Mouse (Mus musculus) olfactory bulb, adult 2 months (tissue): ENCODE data around the gene Osbpl11. TPM values are rescaled to one million over a fixed set of nuclear protein-coding genes. Genes with fewer than 3 reads are reported as not detected.

Source experiments
- H3K27ac ChIP-seq: fragments of 200-500 bp; 2 replicates; pipeline ENCODE4 v1.5.1; 2012; ENCODE audit warnings: low read depth, low read length; ENCODE audit not compliant: insufficient read depth
- H3K4me1 ChIP-seq: fragments of 200-500 bp; 2 replicates; pipeline ENCODE4 v1.6.1; 2012; ENCODE audit warnings: low read length; ENCODE audit not compliant: control insufficient read depth, insufficient read depth
- H3K4me3 ChIP-seq: fragments of 200-500 bp; 2 replicates; pipeline ENCODE4 v1.5.1; 2012; ENCODE audit warnings: mild to moderate bottlenecking, low read depth, low read length, moderate library complexity; ENCODE audit not compliant: insufficient read depth
- CTCF ChIP-seq: fragments of 200-500 bp; IDR thresholded peaks from 2 replicates; pipeline ENCODE4 v1.5.1; 2012; ENCODE audit warnings: low read depth, mild to moderate bottlenecking, low read length, moderate library complexity; ENCODE audit not compliant: insufficient read depth
- POLR2A ChIP-seq: fragments of 200-500 bp; IDR thresholded peaks from 2 replicates; pipeline ENCODE4 v1.6.1; 2012; ENCODE audit warnings: mild to moderate bottlenecking, low read depth, low read length, moderate library complexity; ENCODE audit not compliant: insufficient read depth
- WGBS: fragments of 180-500 bp; shearing (Covaris S2); methylation state at CpG from one replicate; pipeline ENCODE4 v1.1.7; 2018; 5-methylcytosine and 5-hydroxymethylcytosine counted together
- polyA plus RNA-seq: library from polyadenylated mRNA; stranded (reverse); fragments of >200 nt; gene quantifications from 2 replicates; pipeline ENCODE4 v1.2.4, GENCODE M21; 2012; ENCODE audit warnings: low replicate concordance; ENCODE audit not compliant: missing spikeins, insufficient read depth, insufficient read length

Osbpl11 gene
- polyA plus RNA-seq, 1 experiment, result not detected

DNA sequence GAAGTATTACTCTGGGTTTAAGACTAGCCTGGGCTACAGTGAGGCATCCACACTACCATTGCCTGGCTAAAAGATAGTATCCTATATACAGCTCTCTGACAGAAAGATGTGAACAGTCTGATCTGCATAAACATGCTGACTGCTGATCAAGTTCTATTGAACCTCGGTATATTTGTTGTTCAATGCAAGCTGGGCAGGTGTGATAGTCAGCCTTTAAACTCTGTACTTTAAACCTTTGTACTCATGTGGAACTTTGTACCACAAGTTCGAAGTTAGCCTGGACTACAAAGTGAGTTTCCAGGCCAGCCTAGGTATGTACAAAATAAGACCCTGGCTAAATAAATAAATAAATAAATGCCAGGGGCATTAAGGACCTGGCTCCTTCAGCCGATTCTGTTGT lies 37.6 kb downstream of the Osbpl11 start:
- no peaks in the 10 kb centered on the region for H3K4me1 ChIP-seq
- no peak overlapping the region for H3K27ac ChIP-seq
- TF ChIP-seq CTCF (no peak), POLR2A (no peak)
- WGBS, result 88% methylated on average over 3 of the region's 3 CpGs
- no peak overlapping the region for H3K4me3 ChIP-seq

DNA sequence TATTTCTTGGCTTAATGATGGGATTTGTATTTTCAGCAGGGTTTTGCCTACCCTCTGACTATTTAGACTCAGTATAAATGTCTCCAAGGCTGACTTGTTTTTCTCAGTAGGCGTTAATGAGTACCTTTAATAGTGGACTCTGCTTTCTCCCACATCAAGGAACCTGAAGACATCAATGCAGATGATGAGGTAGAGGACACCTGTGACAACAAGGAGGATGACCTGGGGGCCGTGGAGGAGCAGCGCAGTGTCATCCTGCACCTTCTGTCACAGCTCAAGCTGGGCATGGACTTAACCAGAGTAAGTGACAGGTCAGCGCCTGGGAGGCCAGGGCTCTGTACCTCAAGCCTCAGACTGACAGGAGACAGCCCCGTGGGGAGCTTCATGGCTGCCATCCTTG lies 39.5 kb downstream of the Osbpl11 start:
- TF ChIP-seq POLR2A (no peak), CTCF (no peak)
- WGBS, result 87% methylated on average over 5 of the region's 5 CpGs

DNA sequence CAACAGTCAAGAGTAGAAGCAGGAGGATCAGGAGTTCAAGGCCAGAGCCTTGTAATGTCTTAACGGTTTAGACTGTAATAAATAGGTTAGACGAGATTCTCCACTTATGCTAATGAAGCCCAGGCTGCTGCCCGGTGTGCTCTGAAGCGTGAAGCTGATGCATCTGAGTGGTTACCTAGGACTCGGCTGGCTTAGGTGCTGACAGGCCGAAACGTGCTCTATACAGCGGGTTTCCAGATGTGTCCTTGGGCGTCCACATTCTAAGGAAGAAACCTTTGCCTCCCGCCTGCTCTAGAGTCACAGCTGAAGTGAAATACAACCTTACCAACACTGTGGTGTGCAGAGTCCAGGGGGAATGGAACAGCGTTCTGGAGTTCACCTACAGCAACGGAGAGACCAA lies 49.3 kb downstream of the Osbpl11 start:
- TF ChIP-seq CTCF, result no peak
- TF ChIP-seq POLR2A, result no peak
- WGBS, result 75% methylated on average over 12 of the region's 12 CpGs

More for the DNA sequence above, 39.5 kb downstream of the Osbpl11 start:
- no peak overlapping the region for H3K4me3 ChIP-seq
- no peaks in the 10 kb centered on the region for H3K4me1 ChIP-seq
- no peak overlapping the region for H3K27ac ChIP-seq

DNA sequence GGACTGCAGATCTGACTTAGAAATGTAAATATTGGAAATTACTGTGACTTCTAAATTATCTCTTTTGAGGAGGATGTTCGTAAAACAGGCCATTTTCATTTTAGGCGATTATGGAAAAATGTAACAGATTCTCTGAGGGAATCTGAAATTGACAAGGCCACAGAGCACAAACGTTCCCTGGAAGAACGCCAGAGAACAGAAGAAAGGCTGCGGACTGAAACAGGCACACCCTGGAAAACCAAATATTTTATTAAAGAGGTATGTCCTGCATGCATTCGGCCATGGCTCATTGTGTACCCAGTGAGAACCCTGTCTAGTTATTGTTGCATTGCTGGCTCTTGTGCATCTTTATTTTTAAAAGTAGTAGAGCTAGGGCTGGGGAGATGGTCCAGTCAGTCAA lies 51.3 kb downstream of the Osbpl11 start:
- TF ChIP-seq CTCF, result no peak
- TF ChIP-seq POLR2A, result no peak
- no peak overlapping the region for H3K4me3 ChIP-seq
- 74% methylated on average over 6 of the region's 6 CpGs for WGBS
- H3K4me1 ChIP-seq, result no peaks in the 10 kb centered on the region
- H3K27ac ChIP-seq, result no peak overlapping the region

More for the DNA sequence above, 49.3 kb downstream of the Osbpl11 start:
- no peak overlapping the region for H3K27ac ChIP-seq
- H3K4me1 ChIP-seq, result no peaks in the 10 kb centered on the region
- no peak overlapping the region for H3K4me3 ChIP-seq

DNA sequence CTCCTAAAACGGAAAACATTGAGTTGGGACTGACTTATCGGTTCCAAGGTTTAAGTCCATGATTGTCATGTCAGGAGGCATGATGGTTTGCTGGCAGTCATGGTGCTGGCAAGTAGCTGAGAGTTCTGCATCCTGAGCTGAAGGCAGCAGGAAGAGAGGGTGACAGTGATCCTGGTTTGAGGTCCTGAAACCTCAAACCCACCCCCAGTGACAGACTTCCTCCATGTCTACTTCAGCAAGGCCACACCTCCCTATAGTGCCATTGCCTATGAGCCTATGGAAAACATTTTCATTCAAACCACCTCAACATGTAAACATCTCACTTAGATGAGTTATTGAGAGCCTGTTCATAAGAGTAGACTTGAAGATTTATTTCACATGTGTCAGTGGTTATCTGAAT lies 54.4 kb downstream of the Osbpl11 start:
- WGBS, result 89% methylated on average over 2 of the region's 2 CpGs
- no peak for TF ChIP-seq CTCF
- TF ChIP-seq POLR2A, result no peak
- H3K4me3 ChIP-seq, result no peak overlapping the region

DNA sequence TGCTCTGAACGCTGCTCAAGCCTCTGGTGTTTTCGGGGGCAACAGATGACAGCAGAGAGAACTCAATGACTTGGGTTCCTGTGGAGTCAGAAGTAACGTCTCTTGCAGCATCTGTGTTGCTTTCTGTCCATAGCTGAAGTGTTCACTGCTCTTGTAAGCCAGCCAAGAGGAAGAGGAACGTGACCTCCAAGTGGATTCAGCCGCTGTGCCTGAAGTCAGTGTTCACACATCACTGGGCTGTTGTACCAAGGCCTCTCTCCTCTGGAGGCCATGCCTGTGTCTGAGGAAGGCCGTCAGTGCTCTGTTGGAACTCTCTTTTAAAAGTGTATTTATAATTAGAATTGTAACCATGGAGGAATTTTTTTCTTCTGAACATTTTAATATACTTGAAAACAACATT lies 57.2 kb downstream of the Osbpl11 start:
- H3K4me1 ChIP-seq, result no peaks in the 10 kb centered on the region
- no peak overlapping the region for H3K27ac ChIP-seq
- 68% methylated on average over 6 of the region's 6 CpGs for WGBS
- TF ChIP-seq POLR2A (no peak), CTCF (no peak)
- H3K4me3 ChIP-seq, result no peak overlapping the region

More for the DNA sequence above, 54.4 kb downstream of the Osbpl11 start:
- Histone ChIP-seq H3K27ac (no peak overlapping the region), H3K4me1 (no peaks in the 10 kb centered on the region)

DNA sequence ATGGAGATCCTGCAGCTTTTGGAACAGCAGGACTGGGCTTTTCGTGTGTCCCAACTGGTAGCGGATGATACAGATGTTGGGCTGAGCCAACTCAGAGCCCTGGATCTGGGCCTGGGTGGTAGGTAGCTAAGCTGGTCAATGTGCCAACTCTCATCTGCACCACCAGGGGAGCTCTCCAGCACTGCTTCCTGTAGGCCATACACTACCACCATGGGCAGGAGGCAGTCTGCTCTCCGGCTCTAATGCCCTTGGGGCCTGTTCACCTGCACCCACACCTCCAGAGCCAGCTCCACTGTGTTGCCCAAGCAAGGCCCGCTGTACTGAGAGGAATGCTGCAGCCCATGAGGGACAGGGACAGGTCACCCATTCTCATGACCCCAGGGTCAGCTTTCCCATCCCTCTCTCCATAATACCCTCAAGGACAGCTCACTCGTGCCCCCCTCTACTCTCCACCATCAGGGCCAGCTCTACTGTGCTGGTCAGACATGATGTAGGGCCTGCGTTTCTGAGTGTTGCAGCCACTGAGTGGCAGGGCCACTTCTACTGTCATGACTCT lies 59.3 kb downstream of the Osbpl11 start:
- no peak for TF ChIP-seq CTCF
- no peak for TF ChIP-seq POLR2A
- H3K4me3 ChIP-seq, result no peak overlapping the region
- no peak overlapping the region for H3K27ac ChIP-seq
- WGBS, result 92% methylated on average over 6 of the region's 6 CpGs
- H3K4me1 ChIP-seq, result no peaks in the 10 kb centered on the region

DNA sequence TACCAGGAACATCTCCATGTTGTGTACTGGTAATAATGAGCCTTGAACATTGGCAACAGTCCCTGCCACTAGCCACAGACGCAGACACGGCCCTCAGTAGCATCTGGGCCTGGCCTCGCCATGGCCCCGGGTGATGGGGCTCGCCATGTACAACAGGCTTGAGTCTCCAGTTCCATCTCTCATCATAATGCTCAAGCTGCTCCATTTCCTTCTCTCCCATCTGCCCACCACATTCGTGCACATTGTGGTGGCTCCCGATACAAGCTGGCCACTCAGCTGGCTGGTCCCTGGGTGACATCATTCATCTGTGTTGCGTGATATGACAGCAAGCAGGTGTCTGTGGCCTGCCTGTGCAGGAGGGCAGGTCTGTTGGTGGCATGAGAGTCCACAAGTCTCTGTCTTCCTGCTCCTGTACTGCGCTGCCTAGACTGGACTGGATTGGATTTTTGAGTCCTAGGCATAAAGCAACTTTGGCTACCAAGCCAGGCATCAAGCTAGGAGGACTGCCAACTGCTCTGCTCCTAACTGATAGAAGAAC lies 60.1 kb downstream of the Osbpl11 start:
- Histone ChIP-seq H3K4me3 (no peak overlapping the region), H3K4me1 (no peaks in the 10 kb centered on the region), H3K27ac (no peak overlapping the region)
- WGBS, result 94% methylated on average over 9 of the region's 9 CpGs
- no peak for TF ChIP-seq CTCF
- TF ChIP-seq POLR2A, result no peak

DNA sequence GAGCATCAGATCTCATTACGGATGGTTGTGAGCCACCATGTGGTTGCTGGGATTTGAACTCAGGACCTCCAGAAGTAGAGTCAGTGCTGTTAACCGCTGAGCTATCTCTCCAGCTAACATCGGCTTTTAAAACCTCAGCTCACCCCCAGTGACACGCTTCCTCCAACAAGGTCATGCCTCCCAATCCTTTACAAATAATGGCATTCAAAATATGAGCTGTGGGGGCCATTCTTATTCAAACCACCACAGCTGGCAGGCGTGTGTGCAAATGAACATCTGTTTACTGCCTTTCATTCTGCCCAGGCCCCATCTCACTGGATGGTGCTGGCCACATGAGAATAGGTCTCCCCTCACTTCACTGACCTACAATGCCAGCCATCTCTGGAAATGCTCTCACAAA lies 61.7 kb downstream of the Osbpl11 start:
- H3K27ac ChIP-seq, result no peak overlapping the region
- no peak overlapping the region for H3K4me3 ChIP-seq
- H3K4me1 ChIP-seq, result no peaks in the 10 kb centered on the region
- WGBS, result 92% methylated on average over 5 of the region's 5 CpGs
- TF ChIP-seq POLR2A (no peak), CTCF (no peak)
